Mouse (Mus musculus): ENCODE measurements around the gene Itln1. TPM values are rescaled to one million over a fixed set of nuclear protein-coding genes. Genes with fewer than 3 reads are reported as not detected.

Itln1 gene
- polyA plus RNA-seq, 1 experiment, result not detected

Other genes starting within 250 kb of the Itln1 start
- 44.7 and 48.4 TPM in 2 replicates for gene Usp21, start 247.3 kb downstream of the Itln1 start, polyA plus RNA-seq (2012; rRNA removed)
- 78.1 and 81.2 TPM in 2 replicates for gene Ufc1, start 240.3 kb downstream of the Itln1 start, polyA plus RNA-seq (2012; rRNA removed)
- gene Dedd, start 206.1 kb downstream of the Itln1 start, polyA plus RNA-seq (2012; rRNA removed), result 50.0 and 53.0 TPM in 2 replicates
- gene Nit1, start 189.6 kb downstream of the Itln1 start, polyA plus RNA-seq (2012; rRNA removed), result 63.1 and 70.2 TPM in 2 replicates
- 47.8 and 66.6 TPM in 2 replicates for gene Pfdn2, start 189.6 kb downstream of the Itln1 start, polyA plus RNA-seq (2012; rRNA removed)
- gene Klhdc9, start 174.5 kb downstream of the Itln1 start, polyA plus RNA-seq (2012; rRNA removed), result 2.3 and 2.8 TPM in 2 replicates
- gene Nectin4, start 165.2 kb downstream of the Itln1 start, polyA plus RNA-seq (2012; rRNA removed), result 35.1 and 39.2 TPM in 2 replicates
- gene Arhgap30, start 146.3 kb downstream of the Itln1 start, polyA plus RNA-seq (2012; rRNA removed), result 4.2 and 5.0 TPM in 2 replicates
- gene Usf1, start 124.0 kb downstream of the Itln1 start, polyA plus RNA-seq (2012; rRNA removed), result 68.7 and 73.4 TPM in 2 replicates
- 5.4 and 8.4 TPM in 2 replicates for gene Tstd1, start 116.4 kb downstream of the Itln1 start, polyA plus RNA-seq (2012; rRNA removed)
- 76.3 and 79.2 TPM in 2 replicates for gene F11r, start 97.8 kb downstream of the Itln1 start, polyA plus RNA-seq (2012; rRNA removed)
- 7.9 and 8.8 TPM in 2 replicates for gene Alyref2, start 31.8 kb downstream of the Itln1 start, polyA plus RNA-seq (2012; rRNA removed)
- 0.73 and 0.75 TPM in 2 replicates for gene Cd244a, start 23.9 kb upstream of the Itln1 start, polyA plus RNA-seq (2012; rRNA removed)
- 1.6 and 2.0 TPM in 2 replicates for gene Ly9, start 72.1 kb upstream of the Itln1 start, polyA plus RNA-seq (2012; rRNA removed)
- gene Slamf7, start 117.7 kb upstream of the Itln1 start, polyA plus RNA-seq (2012; rRNA removed), result 2.7 and 3.8 TPM in 2 replicates
- 11.5 and 15.9 TPM in 2 replicates for gene Cd48, start 146.7 kb upstream of the Itln1 start, polyA plus RNA-seq (2012; rRNA removed)
- gene Slamf1, start 231.8 kb upstream of the Itln1 start, polyA plus RNA-seq (2012; rRNA removed), result 0.10 and 0.12 TPM in 2 replicates

Data from urinary bladder, adult 2 months (tissue).